Mouse (Mus musculus): ENCODE measurements around the gene Clcf1.

The Clcf1 gene

DNA sequence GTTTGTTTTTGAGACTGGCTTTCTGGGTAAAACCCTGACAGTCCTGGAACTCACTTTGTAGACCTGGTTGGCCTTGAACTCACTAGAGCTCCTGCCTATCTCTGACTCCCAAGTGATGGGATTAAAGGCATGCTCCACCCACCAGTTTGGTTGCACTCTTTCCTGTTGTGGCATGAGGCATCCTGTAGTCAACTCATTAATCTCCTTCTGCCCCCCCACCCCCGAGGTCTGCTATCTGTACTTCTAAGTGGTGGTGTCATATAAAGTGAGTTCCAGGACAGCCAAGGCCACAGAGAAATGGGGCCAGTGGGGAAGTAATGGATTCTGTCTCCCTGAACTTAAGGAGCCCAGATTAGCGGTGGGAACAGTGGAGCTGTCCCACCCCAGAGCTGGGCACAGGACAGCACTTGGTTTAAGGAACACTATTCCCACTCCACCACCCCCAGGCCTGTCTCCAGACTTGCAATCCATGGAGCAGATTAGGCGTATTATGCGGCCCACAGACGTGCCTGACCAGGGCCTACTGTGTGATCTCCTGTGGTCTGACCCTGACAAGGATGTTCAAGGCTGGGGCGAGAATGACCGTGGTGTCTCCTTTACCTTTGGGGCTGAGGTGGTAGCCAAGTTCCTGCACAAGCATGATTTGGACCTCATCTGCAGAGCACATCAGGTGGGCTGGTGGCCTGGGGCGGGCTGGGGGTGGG is 19.9 kb upstream of the Clcf1 start:
- DNase-seq = no peak

DNA sequence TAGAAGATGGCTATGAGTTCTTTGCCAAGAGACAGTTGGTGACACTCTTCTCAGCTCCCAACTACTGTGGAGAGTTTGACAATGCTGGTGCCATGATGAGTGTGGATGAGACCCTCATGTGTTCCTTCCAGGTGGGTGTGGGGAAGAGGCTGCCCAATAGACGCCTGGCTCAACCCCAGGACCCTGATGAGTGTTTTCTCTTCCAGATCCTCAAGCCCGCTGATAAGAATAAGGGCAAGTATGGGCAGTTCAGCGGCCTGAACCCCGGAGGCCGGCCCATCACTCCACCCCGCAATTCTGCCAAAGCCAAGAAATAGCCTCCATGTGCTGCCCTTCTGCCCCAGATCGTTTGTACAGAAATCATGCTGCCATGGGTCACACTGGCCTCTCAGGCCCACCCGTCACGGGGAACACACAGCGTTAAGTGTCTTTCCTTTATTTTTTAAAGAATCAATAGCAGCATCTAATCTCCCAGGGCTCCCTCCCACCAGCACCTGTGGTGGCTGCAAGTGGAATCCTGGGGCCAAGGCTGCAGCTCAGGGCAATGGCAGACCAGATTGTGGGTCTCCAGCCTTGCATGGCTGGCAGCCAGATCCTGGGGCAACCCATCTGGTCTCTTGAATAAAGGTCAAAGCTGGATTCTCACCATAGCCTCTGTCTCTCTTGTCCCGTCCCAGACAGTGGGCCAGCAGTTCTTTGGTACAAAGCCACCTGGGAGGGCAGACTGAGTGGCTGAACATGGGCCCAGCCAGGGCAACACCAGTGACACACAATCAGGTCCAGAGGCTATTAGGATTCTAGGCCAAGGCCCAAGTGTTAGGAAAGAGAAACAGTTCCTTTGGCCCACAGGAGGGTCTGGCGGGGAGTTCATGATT is 19.0 kb upstream of the Clcf1 start:
- peak; percentile 20 for DNase-seq

DNA sequence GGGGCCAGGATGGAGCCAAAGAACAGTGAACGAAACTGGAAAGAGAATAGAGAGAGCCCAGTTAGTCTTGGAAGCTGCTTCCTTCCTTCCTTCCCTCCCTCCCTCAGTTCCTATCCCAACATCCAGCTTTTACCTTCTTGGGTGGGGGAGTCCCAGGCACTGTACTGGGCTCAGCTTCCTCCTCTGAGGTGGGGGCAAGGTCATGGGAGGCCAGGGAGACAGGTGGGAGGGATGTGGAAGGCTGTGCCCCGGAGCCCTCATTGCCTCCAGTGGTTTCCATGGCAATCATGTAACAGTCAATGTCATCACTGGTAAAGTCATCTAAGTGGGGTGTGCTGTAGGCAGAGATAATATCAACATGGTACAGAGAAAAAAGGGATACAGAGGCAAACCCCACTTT is 18.0 kb upstream of the Clcf1 start:
- DNase-seq = no peak

DNA sequence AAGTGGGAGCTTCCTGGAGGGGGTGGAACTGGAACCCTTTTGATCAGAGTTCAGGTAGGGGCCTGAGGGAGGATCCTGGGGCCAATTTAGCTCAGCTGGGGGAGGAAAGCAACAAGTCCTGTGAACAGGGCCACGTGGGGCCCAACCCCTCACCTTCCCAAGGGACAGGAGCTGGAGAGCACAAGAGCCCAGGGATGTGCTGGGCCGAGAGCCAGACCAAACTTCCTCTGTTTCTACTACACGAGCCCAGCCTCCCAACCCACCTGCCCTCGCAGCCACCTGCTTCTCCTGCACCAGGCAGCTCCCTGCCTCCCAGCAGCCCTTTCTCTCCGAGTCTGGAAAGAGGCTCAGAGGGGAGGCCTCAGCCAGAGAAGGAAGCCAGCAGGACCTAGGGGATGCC is 17.5 kb upstream of the Clcf1 start:
- no peak for DNase-seq

DNA sequence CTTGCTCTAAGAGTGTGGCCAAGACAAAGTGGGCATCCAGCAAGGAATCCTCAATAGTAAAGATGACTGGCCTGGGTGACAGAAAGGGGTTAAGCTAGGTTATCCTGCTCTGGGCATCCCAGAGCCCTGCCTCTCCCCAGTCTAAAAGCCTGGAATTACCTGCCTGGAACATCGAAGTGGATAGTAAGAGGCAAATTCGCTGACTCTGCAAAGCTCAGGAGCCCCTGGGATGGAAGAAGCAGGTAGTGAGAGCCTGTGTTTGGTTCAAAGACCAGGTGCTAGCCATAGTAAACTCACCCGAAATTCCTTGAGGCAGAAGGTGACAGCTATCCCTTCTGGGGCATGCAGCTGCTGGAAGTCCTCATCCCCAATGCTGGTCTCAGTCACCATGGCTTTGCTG is 16.9 kb upstream of the Clcf1 start:
- DNase-seq = no peak

DNA sequence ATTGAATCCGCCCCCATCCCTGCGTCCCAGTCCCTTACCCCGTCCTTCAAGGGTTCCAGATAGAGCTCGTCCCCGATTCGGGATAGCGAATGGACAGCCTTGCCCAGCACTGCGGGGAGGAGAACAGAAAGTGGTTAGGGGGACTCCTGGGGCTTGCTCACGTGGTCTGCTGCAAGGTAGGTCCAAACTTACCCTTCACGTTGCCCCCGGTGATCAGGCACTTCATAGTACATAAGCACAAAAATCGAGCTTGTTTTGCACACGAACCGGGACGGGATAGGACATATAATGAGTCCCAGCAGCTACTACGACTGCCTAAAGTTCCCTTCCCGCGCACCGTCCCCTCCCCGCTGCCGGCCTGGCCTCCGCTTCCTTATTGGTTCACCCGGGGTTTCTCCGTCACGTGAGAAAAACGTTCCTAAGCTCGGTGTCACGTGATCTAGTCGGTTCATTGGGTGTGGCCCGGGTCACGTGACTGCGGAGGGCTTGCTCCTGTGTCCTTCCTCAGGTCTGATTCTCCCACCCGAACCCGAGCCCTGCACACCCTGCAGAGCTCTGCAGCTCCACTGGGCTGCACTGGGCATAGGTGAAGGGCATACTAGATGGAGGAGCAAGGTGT is 12.6 kb upstream of the Clcf1 start, which contains the start of gene Rad9a:
TSS of gene Rad9a (minus strand) at position 372 of the 619 bp plus-strand sequence.
- DNase-seq = peak; percentile 98

DNA sequence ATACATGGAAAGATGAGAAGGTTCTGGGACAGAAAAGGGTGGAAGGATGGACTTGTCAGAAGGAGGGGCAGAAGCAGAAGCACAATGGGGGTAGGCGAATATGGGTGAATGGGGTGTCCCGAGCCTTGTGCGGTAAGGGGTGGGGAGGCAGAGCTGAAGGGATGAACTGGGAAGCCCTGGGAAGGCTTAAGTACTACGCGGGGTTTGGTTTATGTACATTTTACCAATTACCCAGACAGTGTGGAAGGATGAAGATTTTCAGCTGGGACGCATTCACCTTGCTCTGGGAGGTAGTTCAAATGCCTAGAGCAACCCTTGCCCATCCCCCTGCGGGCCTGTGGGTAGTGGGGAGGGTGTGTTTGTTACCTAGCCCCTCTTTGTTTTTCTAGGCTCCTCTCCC is 11.9 kb upstream of the Clcf1 start:
- no peak for DNase-seq

DNA sequence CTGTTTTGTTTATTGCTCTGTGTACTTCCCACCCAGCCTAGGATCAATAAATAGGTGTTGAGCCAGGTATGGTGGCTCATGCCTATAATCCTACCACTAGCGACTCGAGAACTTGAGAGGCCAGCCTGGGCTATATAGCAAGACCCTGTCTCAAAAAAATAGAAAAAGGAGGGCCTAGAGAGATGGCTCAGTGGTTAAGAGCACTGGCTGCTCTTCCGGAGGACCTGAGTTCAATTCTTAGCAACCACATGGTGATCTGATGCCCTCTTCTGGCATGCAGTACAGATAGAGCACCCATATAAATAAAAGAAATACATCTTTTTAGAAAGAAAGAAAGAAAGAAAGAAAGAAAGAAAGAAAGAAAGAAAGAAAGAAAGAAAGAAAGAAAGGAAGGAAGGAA is 10.9 kb upstream of the Clcf1 start:
- no peak for DNase-seq

DNA sequence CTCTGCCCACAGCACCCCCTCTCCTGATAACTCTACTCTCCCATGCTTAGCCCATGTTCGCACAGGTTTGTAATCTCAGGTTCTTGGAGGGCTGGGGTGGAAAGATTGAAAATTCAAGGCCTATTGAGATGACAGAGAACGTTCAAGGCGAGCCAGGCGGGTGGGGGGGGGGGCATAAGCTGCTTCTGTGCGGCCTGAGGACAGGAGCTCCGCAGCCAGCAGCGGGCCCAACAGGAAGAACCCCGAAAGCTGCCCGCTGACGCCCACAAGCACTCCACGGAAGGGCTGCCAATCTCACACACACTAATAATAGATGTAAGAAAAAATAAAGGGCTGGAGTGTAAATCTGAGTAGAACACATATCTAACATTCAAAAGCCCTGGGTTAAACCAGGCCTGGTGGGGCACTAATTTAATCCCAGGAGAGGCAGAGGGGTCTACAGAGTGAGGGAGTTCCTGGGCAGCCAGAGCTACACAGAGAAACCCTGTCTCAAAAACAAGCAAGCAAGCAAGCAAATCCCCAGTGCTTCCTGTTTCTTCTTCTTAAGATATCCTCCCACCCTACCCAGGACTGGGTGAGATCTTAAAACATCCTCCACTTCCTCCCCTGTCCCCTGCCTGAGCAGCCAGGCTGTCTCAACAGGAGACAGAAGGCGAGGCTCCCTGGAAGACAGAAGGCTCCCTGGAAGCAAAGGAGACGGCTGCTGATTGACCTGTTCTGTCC is 10.3 kb upstream of the Clcf1 start:
- no peak for DNase-seq

DNA sequence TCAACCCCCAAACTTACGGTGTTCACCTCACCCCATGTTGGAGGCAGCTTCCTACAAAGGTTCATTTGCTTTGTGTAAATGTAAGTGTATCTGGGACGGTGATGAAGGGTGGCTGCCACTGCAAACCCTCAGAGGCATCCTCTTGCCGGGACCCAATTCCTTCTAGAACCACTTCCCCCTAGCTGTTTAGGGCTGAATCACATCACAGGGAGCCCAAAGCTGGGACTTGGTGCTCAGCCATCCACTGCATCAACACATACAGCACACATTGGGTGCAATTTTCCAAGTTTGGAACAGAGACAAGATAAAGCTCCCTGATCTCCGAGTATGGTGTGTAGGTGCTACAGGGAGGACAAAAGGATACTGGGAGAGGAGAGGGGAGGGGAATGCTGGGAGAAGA is 9.1 kb upstream of the Clcf1 start:
- DNase-seq = no peak

DNA sequence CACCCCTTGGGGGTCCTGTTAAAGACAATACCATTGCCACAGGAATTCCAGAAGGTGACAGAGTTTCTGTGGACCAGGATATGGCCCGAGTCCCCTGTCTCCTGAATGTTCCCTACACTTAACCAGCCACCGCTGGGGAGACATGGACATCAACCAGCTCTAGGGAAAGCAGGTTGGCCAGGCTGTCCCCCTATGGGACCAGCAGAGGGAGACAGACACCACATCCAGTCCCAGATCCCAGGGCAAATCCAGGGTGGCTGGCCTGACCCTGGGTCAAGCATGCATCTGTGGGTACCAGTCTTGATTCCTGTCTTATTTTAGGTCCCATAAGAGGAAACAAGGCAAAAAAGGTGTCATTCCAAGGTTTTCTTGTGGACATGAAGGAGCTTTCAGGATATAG is 7.1 kb upstream of the Clcf1 start:
- peak; percentile 83 for DNase-seq

DNA sequence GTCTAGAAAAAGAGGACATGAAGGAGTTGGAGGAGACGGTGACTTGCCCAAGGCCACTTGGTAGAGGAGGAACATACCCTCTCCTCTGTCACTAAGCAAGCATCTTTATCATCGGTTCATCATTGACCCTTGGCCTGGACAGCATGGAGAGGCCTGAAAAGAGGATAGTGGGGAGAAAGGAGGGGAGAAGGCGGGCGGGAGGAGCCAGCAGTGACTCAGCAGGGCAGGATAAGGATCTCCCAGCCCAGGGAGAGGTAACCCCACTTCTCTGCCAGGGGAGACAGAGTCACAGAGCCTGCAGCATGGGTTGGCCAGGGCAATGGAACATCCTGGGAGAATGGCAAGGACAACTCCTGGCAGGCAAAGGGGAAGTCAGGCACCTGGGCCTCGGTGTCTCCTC is 5.5 kb upstream of the Clcf1 start:
- DNase-seq = no peak

DNA sequence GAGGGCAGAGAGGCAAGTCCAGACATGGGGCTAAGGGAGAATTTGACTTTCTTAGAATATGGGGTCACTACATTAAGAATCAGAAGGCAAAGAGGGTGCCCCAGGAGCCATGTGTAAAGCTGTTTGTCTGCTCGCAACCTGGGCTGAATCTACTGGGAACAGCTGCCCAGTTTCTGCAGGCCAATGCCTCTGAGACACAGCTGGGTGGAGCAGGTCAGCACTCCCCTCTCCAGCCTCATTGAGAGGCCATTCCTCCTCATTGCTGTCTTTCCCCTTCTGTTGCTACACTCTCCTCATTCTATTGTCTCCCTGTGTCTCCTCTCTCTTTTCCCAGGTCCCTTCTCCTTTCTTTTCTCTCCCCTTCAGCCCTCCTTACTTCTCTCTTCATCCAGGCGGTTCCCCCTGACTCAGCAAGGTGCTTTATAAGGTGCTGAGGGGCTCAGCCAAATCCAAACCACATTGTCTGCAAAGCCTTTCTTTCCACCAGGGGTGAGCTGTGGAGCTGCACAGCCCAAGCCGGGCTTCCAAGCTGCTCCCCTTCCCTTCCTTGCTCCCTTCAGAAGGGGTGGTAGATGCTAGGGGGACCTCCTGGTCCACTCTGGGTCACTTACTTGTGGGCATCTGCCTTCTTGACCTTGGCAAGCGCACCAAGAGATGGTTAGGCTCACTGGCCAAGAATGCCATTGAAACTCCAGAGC is 2.0 kb upstream of the Clcf1 start:
- no peak for DNase-seq

DNA sequence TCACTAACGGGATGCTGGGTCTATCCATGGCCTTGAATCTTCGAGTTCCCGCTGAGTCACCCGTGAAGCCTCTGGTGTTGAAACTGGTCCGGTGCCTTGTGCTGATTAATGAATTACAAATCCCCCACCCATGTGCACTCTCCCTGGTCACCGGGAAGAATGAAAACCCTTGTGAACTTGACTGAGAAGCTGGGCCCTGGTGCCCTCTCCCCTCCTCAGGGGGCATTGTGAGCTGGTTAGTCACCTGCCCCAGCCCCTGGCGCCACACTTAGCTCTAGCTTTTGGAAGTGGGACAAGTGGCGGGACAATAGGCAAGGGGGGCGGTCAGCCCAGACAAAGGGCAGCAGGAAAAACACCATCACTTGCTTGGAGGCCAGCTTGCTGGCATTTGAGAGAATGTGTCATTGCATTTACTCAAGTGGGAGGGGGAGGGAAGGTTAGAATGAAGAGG is 489 bp upstream of the Clcf1 start:
- DNase-seq = peak; percentile 54

DNA sequence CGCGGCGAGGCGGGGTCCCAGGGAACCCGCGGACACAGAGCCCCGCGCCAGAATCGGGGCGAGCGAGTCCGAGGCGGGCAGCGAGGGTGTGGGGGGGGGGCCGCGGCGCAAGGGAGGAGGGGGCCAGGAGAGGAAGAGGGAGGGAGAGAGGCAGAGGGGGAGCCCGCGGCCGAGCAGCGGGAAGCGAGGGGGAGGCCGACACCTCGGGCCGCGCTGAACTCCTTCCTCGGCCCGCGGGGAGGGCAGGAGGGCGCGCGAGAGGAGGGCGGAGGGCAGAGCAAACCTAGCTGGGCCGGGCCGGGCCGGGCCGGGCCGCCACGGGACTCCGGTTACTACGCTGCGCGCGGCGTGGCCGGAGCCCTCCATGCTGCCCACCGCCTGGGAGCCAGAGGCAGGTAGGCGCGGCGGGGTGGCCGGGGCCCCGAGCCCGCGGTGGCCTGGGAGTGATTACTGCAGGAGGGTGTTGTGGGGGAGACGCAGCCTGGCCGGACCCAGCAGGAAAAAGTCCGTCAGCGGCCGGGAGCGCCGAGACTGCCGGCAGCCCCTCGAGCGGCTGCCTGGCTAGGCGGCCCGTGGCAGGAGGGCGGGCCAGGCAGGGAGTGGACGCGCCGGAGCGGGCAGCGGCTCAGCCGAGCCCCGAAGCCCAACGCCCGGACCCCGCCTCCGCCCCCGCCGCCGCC is 873 bp downstream of the Clcf1 start:
- peak; percentile 61 for DNase-seq

DNA sequence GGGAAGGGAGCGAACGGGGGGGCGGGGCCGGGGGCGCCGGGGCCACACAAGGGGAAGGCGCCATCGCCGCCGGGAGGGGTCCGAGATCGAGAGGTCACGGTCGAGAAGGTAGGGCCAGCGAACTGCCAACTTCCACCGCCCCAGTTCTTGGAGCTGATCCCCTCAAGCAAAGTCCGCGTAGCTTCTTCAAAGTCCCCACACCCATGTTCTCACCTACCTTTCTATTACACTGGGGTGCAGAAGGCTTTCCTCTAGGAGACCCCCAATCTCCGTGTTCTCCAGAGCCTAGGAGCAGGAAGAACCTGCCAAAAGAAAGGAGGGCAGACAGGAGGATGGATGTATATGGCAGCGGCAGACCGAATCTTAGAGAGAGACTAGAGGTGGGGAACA is 1.4 kb downstream of the Clcf1 start:
- DNase-seq = no peak

DNA sequence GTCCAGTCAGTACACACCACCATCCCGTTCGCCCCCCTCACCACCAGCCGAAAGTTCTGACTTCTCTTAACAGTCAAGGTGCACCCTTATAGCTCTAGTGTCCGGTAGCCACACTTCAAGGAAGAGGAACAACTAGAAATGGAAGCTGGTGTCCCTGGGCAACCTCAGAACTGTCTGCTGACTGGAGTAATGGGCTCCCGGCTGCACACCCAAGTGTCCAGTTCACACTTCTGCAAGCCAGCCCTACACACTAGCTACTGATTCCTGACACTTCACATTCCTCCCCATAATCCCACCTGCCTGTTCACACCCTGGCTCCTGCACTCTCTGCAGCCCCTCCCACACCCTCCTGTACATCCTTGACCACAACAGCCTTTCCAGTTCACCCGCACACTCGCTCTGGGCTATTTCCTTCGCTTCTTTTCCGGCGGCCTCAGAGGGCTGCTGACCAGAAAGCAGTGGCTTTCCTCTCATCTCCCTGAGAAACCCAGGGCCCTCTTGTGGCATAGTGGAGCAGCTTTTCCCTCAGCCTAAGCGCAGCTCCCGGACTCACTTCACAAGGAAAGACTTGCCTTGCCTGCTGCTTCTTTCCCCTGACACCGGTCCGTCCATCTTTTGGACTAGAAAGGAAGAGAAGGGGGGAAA is 2.1 kb downstream of the Clcf1 start:
- peak; percentile 61 for DNase-seq

DNA sequence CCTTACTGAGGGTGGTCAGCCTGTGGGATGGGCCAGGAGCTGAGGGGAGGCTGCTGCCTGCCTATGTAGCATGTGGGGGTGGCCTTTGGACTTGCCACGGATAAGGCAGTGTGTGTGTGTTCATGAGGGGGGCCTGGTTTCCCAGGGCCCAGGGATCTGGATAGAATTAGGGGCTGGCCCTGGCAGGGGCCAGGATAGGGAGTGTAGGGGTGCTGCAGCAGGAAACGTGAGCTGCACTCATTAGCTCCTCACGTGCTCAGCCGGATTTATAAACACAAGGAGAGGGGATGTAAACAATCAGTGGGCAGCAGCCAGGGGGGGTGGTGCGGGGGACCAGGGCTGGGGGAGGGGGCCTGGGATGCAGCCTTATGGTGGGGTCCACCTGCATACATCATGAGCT is 3.1 kb downstream of the Clcf1 start:
- DNase-seq = peak; percentile 22

DNA sequence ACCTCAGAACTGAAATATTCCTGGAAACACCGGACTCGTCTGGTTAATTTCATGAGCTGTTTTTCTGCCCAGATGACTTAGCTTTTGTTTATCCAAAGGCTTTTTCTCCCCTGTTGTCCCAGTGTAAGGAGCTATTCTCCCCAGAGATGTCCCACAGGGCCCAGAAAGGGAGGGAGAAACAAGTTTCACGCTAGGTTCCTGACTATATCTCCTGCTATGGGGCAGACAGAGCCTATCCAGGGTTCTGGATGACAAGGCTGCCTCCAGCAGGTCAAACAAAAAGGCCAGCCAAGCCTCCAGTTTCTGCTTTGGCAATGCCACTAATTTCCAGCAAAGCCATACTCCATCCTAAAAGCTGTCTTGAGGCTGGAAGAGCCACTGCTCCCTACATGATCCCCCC is 3.8 kb downstream of the Clcf1 start:
- no peak for DNase-seq

DNA sequence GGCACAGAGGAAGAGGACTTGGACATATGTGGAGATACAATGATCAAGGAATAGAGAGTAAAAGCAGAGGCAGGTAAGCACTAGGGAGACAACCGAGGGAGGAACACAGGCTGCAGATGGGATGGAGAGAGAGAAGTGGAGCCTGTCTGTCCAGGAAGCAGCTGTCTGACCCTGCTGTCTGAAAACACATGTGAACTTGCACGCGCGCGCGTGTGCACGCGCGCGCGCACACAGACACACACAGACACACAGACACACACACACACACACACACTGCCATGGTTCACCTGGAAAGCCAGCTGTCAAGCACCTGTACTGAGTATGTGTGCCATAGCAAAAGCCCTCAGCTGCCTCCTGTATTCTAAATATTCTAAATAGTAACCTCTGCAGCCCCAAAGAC is 4.3 kb downstream of the Clcf1 start:
- DNase-seq = no peak

DNA sequence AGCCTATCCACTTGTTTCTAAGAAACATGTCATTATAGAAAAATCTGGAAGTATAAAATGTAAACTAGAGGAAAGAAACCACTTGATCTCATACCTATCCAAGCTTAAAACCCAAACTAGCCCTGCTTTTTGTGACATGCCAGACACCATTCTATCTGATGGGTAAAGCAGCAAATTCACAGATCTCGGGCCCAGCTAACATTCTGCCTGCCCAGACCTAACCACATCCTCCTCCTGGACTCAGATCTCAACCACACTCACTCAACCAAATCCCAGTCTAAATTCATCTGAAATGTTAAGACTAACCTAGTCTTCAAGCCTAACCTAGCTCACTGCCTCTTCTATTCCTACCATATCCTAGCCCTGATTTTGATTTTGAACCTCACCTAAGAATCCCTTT is 4.7 kb downstream of the Clcf1 start:
- no peak for DNase-seq

Measured in retina, postnatal 1 day (tissue).